Mouse (Mus musculus) erythroblast, embryonic 14.5 days (primary cell): ENCODE results near the gene Grk3. TPM values are rescaled to one million over a fixed set of nuclear protein-coding genes. Genes with fewer than 3 reads are reported as not detected.

Experiments used
- H3K27me3 ChIP-seq: 2 replicates; pipeline ENCODE4 v1.6.1; 2012; ENCODE audit warnings: inconsistent platforms; ENCODE audit not compliant: control insufficient read depth
- H3K36me3 ChIP-seq: 2 replicates; pipeline ENCODE4 v1.6.1; 2012; ENCODE audit warnings: mild to moderate bottlenecking, inconsistent platforms; ENCODE audit not compliant: control insufficient read depth
- H3K4me1 ChIP-seq: 2 replicates; pipeline ENCODE4 v1.6.1; 2012; ENCODE audit warnings: inconsistent platforms; ENCODE audit not compliant: control insufficient read depth
- H3K4me3 ChIP-seq: replicated peaks from 2 replicates; pipeline ENCODE3; 2012; ENCODE audit warnings: moderate library complexity, mild to moderate bottlenecking, inconsistent platforms
- H3K9me3 ChIP-seq: 2 replicates; pipeline ENCODE4 v1.6.1; 2012; ENCODE audit warnings: low read length, inconsistent platforms, mixed read lengths; ENCODE audit not compliant: control insufficient read depth
- GATA1 ChIP-seq: IDR thresholded peaks from 2 replicates; pipeline ENCODE4 v1.6.1; 2012; ENCODE audit warnings: low read length, inconsistent platforms, mixed read lengths
- TAL1 ChIP-seq: IDR thresholded peaks from 3 replicates; pipeline ENCODE4 v1.6.1; 2012; ENCODE audit warnings: low read length, inconsistent platforms, mixed read lengths
- polyA plus RNA-seq: library from polyadenylated mRNA; stranded (reverse); fragments of >175 nt; gene quantifications from 2 replicates; pipeline ENCODE4 v1.2.3, GENCODE M21; 2012

The Grk3 gene
- polyA plus RNA-seq, 1 experiment = under 0.01 TPM

- H3K27me3 ChIP-seq = no peaks in the 10 kb centered on the region
- no peaks in the 10 kb centered on the region for H3K9me3 ChIP-seq
- no peak for TF ChIP-seq GATA1
- TF ChIP-seq TAL1 = no peak
- no peaks in the 10 kb centered on the region for H3K36me3 ChIP-seq
- H3K4me1 ChIP-seq = no peaks in the 10 kb centered on the region
- no peak overlapping the region for H3K4me3 ChIP-seq
Measured at GRCm38 (mm10) chr5:112956841-112957240, 58.8 kb downstream of the Grk3 start.

- H3K4me1 ChIP-seq = no peaks in the 10 kb centered on the region
- H3K36me3 ChIP-seq = no peaks in the 10 kb centered on the region
- TF ChIP-seq GATA1 = no peak
- TF ChIP-seq TAL1 = no peak
- H3K9me3 ChIP-seq = no peaks in the 10 kb centered on the region
- no peaks in the 10 kb centered on the region for H3K27me3 ChIP-seq
- H3K4me3 ChIP-seq = no peak overlapping the region
Measured at GRCm38 (mm10) chr5:112956368-112956767, 59.2 kb downstream of the Grk3 start.

- Histone ChIP-seq H3K9me3 (no peaks in the 10 kb centered on the region), H3K27me3 (no peaks in the 10 kb centered on the region), H3K4me1 (no peaks in the 10 kb centered on the region), H3K4me3 (no peak overlapping the region), H3K36me3 (no peaks in the 10 kb centered on the region)
- TF ChIP-seq GATA1 (no peak), TAL1 (no peak)
Measured at GRCm38 (mm10) chr5:112950847-112951246, 64.7 kb downstream of the Grk3 start.

DNA sequence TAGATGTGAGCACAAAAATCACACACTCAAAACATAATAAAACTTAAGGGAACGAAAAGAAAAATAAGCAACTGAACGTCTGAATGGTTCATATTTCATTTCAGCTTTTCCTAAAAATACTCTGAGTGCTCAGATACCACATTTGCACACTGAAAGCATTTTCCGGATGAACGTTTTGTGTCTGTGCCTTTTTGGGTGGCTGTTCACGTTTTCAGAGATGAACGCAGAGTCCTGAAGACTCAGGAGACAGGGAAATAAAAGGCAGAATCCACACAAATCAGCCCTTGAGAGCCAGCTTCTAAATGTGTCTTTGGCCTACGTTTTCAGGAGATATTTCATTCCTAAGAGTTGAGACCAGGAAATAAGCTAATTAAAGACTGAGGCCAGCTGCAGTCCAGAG, 69.7 kb downstream of the Grk3 start:
- H3K4me3 ChIP-seq = no peak overlapping the region
- no peaks in the 10 kb centered on the region for H3K9me3 ChIP-seq
- H3K4me1 ChIP-seq = no peaks in the 10 kb centered on the region
- H3K36me3 ChIP-seq = no peaks in the 10 kb centered on the region; the same call in 1 of the 2 replicates
- no peak for TF ChIP-seq GATA1
- TF ChIP-seq TAL1 = no peak
- H3K27me3 ChIP-seq = no peaks in the 10 kb centered on the region

GRCm38 (mm10) chr5:112942244-112942643, 73.3 kb downstream of the Grk3 start:
- no peaks in the 10 kb centered on the region for H3K9me3 ChIP-seq
- TF ChIP-seq GATA1 (no peak), TAL1 (no peak)

GRCm38 (mm10) chr5:112941001-112941400, 74.6 kb downstream of the Grk3 start:
- Histone ChIP-seq H3K9me3 (no peaks in the 10 kb centered on the region), H3K27me3 (no peaks in the 10 kb centered on the region), H3K4me3 (no peak overlapping the region), H3K36me3 (no peaks in the 10 kb centered on the region; the same call in 1 of the 2 replicates), H3K4me1 (no peaks in the 10 kb centered on the region)
- TF ChIP-seq GATA1 (no peak), TAL1 (no peak)

More at GRCm38 (mm10) chr5:112942244-112942643, 73.3 kb downstream of the Grk3 start:
- no peak overlapping the region for H3K4me3 ChIP-seq
- H3K4me1 ChIP-seq = no peaks in the 10 kb centered on the region
- H3K27me3 ChIP-seq = no peaks in the 10 kb centered on the region
- no peaks in the 10 kb centered on the region; the same call in 1 of the 2 replicates for H3K36me3 ChIP-seq

DNA sequence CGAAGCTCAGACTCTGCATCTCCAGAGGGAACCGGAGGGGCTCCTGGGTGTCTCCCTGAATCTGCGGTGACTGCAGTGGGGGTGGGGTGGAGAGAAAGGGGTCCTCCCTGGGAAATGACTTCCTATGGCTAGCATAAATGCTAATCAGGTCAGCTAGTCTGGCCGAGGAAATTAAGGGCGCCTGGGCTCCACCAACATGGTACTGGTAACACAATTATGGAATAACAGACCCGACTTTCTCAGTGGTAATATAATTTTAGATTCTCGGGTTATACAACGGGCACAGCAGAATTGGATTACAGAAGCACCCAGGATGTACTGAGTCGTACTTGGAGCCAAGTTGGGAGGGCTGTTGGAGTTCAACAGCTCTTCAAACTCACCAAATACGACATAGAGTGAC, 79.0 kb downstream of the Grk3 start:
- no peaks in the 10 kb centered on the region for H3K9me3 ChIP-seq
- TF ChIP-seq GATA1 (no peak), TAL1 (no peak)
- H3K4me3 ChIP-seq = no peak overlapping the region
- no peaks in the 10 kb centered on the region for H3K27me3 ChIP-seq
- H3K36me3 ChIP-seq = no peaks in the 10 kb centered on the region; the same call in 1 of the 2 replicates
- H3K4me1 ChIP-seq = no peaks in the 10 kb centered on the region

- no peak for TF ChIP-seq GATA1
- no peak for TF ChIP-seq TAL1
- Histone ChIP-seq H3K4me1 (no peaks in the 10 kb centered on the region), H3K36me3 (no peaks in the 10 kb centered on the region; the same call in 1 of the 2 replicates), H3K9me3 (no peaks in the 10 kb centered on the region), H3K4me3 (no peak overlapping the region), H3K27me3 (no peaks in the 10 kb centered on the region)
Measured at GRCm38 (mm10) chr5:112935436-112935835, 80.2 kb downstream of the Grk3 start.

- H3K27me3 ChIP-seq = no peaks in the 10 kb centered on the region
- H3K4me3 ChIP-seq = no peak overlapping the region
- no peaks in the 10 kb centered on the region for H3K9me3 ChIP-seq
- H3K4me1 ChIP-seq = no peaks in the 10 kb centered on the region
- H3K36me3 ChIP-seq = no peaks in the 10 kb centered on the region; the same call in 1 of the 2 replicates
- TF ChIP-seq GATA1 (no peak), TAL1 (no peak)
Measured at GRCm38 (mm10) chr5:112932878-112933567, 82.6 kb downstream of the Grk3 start.
